Mouse (Mus musculus): ENCODE data around the gene Osbpl3. TPM values are rescaled to one million over a fixed set of nuclear protein-coding genes. Genes with fewer than 3 reads are reported as not detected.

Osbpl3 gene
- total and polyA plus RNA-seq, 2 experiments: 0.15 to 0.83 TPM

DNA sequence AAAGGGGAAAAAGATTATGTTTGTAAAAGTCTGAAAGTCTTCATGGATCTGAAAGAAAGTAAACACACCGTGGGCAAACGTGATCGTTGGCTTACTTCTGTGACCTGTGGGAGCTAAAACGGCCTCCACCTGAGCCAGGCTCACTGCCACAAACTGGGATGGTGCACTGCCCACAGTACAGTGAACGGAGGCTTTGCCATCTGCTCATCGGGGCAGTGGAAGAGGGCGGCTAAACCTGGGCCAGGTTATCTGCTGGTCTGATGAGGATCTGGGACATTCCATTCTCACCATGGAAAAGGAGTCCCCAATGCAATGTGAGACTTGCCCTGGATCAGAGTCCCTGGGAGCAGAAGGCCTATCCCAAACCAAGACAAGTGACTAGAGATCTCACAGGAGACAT is 89.7 kb downstream of the Osbpl3 start:
- H3K27ac ChIP-seq (replicated peaks; ENCODE audit: insufficient read depth, low read depth, low read length): no peak overlapping the region
- no peaks in the 10 kb centered on the region for H3K27me3 ChIP-seq (ENCODE audit: control insufficient read depth, insufficient read depth, low read length)
- no peak overlapping the region for H3K9ac ChIP-seq (ENCODE audit: low read depth, low read length)
- H3K4me3 ChIP-seq (ENCODE audit: insufficient read depth, low read depth, low read length): no peak overlapping the region
- peak; percentile 48 for DNase-seq (ENCODE audit: extremely low read depth, low read depth, low spot score)
- H3K4me1 ChIP-seq (ENCODE audit: control insufficient read depth, insufficient read depth, low read length): no peaks in the 10 kb centered on the region
- WGBS: 55% methylated on average over 7 of the region's 7 CpGs
- H3K36me3 ChIP-seq (ENCODE audit: control insufficient read depth, insufficient read depth, low read length): no peaks in the 10 kb centered on the region
- H3K79me2 ChIP-seq (ENCODE audit: control insufficient read depth, insufficient read depth, low read length): no peaks in the 10 kb centered on the region
- TF ChIP-seq POLR2A (IDR thresholded peaks at IDR 0.05; ENCODE audit: extremely low read depth, insufficient read depth, low read length) (no peak), CTCF (IDR thresholded peaks at IDR 0.05; ENCODE audit: low read depth, low read length) (no peak)

DNA sequence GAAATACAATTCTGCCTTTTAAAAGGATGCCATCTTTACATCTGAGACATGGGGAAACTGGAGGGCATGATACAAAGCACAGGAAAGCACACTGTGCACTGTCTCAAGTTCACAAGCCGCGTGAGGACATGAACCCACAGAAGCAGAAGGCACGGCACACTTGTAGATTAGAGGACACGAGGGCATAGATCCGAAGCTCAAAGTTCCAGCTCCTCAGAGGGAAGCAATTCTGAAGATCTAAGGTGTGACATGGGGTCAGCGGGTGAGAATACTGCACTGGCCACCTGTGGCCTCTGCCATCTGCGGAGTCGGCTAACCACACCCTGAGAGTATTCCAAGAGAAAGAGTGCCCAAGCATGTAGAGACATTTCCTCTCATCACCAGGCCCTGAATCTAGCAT is 91.6 kb downstream of the Osbpl3 start:
- no peaks in the 10 kb centered on the region for H3K36me3 ChIP-seq (ENCODE audit: control insufficient read depth, insufficient read depth, low read length)
- DNase-seq (ENCODE audit: extremely low read depth, low read depth, low spot score): no peak
- H3K9ac ChIP-seq (ENCODE audit: low read depth, low read length): no peak overlapping the region
- H3K4me3 ChIP-seq (ENCODE audit: insufficient read depth, low read depth, low read length): no peak overlapping the region
- TF ChIP-seq POLR2A (IDR thresholded peaks at IDR 0.05; ENCODE audit: extremely low read depth, insufficient read depth, low read length): no peak
- TF ChIP-seq CTCF (IDR thresholded peaks at IDR 0.05; ENCODE audit: low read depth, low read length): no peak
- WGBS: 89% methylated on average over 8 of the region's 8 CpGs
- no peaks in the 10 kb centered on the region for H3K27me3 ChIP-seq (ENCODE audit: control insufficient read depth, insufficient read depth, low read length)
- H3K79me2 ChIP-seq (ENCODE audit: control insufficient read depth, insufficient read depth, low read length): no peaks in the 10 kb centered on the region
- H3K27ac ChIP-seq (replicated peaks; ENCODE audit: insufficient read depth, low read depth, low read length): no peak overlapping the region
- no peaks in the 10 kb centered on the region for H3K4me1 ChIP-seq (ENCODE audit: control insufficient read depth, insufficient read depth, low read length)

DNA sequence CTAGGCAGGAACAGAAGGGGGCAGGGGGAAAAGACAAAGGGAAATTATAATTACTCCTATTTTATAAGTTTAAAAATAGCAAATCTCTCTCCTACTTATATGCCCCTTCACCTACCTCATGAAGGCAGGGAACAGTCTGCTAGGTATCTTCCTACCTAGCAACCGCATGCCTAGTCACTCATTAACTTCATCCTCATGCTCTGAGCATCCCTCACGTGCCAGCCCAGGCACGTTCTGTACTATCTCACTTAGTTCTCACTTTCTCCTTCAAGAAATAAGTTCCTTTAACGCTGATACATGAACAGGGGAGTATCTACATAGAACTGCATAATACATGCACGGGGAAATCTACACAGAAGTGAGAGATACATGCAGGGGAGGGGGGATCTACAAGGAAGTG is 92.6 kb downstream of the Osbpl3 start:
- H3K27ac ChIP-seq (replicated peaks; ENCODE audit: insufficient read depth, low read depth, low read length): no peak overlapping the region

DNA sequence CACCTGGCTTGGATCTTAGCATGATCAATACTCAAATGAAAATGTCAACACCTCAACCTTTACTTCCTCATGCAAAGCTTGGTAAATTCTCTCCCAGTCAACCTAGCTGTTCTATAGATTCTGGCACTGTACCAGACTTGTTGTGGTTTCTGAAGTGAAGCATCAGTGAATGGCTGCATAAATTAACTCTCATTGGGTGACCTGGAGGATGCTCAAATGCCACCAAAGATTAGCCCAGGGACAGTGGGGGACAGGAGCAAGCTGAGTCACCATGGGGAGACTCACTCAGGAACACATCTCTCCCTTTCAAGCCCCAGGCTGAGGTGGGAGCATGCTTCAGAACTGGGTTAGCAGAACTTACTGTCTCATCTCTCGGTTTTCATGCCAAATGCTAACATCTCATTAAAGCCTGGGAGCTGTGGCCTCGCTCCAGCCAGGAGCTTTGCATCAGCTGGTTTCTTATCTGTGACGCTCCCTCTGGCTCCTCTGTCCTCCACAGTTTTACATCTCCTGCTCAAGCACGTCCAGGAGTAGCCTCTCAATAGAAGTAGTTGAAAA is 93.2 kb downstream of the Osbpl3 start:
- Histone ChIP-seq H3K27me3 (ENCODE audit: control insufficient read depth, insufficient read depth, low read length) (no peaks in the 10 kb centered on the region), H3K9ac (ENCODE audit: low read depth, low read length) (no peak overlapping the region), H3K27ac (replicated peaks; ENCODE audit: insufficient read depth, low read depth, low read length) (no peak overlapping the region), H3K4me1 (ENCODE audit: control insufficient read depth, insufficient read depth, low read length) (no peaks in the 10 kb centered on the region), H3K4me3 (ENCODE audit: insufficient read depth, low read depth, low read length) (no peak overlapping the region), H3K79me2 (ENCODE audit: control insufficient read depth, insufficient read depth, low read length) (no peaks in the 10 kb centered on the region), H3K36me3 (ENCODE audit: control insufficient read depth, insufficient read depth, low read length) (no peaks in the 10 kb centered on the region)
- TF ChIP-seq POLR2A (IDR thresholded peaks at IDR 0.05; ENCODE audit: extremely low read depth, insufficient read depth, low read length) (no peak), CTCF (IDR thresholded peaks at IDR 0.05; ENCODE audit: low read depth, low read length) (no peak)
- 67% methylated on average over 4 of the region's 4 CpGs for WGBS
- DNase-seq (ENCODE audit: extremely low read depth, low read depth, low spot score): no peak

More for the DNA sequence above, 92.6 kb downstream of the Osbpl3 start:
- Histone ChIP-seq H3K9ac (ENCODE audit: low read depth, low read length) (no peak overlapping the region), H3K36me3 (ENCODE audit: control insufficient read depth, insufficient read depth, low read length) (no peaks in the 10 kb centered on the region), H3K4me1 (ENCODE audit: control insufficient read depth, insufficient read depth, low read length) (no peaks in the 10 kb centered on the region), H3K79me2 (ENCODE audit: control insufficient read depth, insufficient read depth, low read length) (no peaks in the 10 kb centered on the region), H3K4me3 (ENCODE audit: insufficient read depth, low read depth, low read length) (no peak overlapping the region), H3K27me3 (ENCODE audit: control insufficient read depth, insufficient read depth, low read length) (no peaks in the 10 kb centered on the region)
- peak; percentile 60 for DNase-seq (ENCODE audit: extremely low read depth, low read depth, low spot score)
- no peak for TF ChIP-seq POLR2A (IDR thresholded peaks at IDR 0.05; ENCODE audit: extremely low read depth, insufficient read depth, low read length)
- TF ChIP-seq CTCF (IDR thresholded peaks at IDR 0.05; ENCODE audit: low read depth, low read length): no peak
- 51% methylated on average over 5 of the region's 5 CpGs for WGBS

DNA sequence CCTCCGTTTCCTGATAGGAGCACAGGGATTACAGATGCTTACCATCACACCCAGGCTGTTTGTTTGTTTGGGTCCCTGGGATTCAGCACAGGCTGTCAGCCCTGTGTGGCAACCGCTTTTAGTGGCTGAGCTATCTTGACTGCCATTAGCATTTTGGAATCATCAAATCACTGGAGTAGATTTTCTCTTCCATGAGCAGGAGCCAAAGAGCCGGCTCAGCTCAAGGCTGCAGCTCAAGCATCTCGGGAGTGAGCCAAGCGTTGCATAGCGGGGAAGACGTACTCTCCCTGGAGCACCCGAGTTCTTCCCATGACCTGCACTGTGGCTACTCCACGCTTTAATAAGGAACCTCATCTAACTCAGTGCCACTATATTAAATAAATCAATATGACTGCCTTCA is 93.8 kb downstream of the Osbpl3 start:
- DNase-seq (ENCODE audit: extremely low read depth, low read depth, low spot score): no peak
- Histone ChIP-seq H3K9ac (ENCODE audit: low read depth, low read length) (no peak overlapping the region), H3K4me3 (ENCODE audit: insufficient read depth, low read depth, low read length) (no peak overlapping the region), H3K79me2 (ENCODE audit: control insufficient read depth, insufficient read depth, low read length) (no peaks in the 10 kb centered on the region), H3K36me3 (ENCODE audit: control insufficient read depth, insufficient read depth, low read length) (no peaks in the 10 kb centered on the region), H3K27me3 (ENCODE audit: control insufficient read depth, insufficient read depth, low read length) (no peaks in the 10 kb centered on the region), H3K27ac (replicated peaks; ENCODE audit: insufficient read depth, low read depth, low read length) (no peak overlapping the region), H3K4me1 (ENCODE audit: control insufficient read depth, insufficient read depth, low read length) (no peaks in the 10 kb centered on the region)
- 89% methylated on average over 9 of the region's 9 CpGs for WGBS
- no peak for TF ChIP-seq POLR2A (IDR thresholded peaks at IDR 0.05; ENCODE audit: extremely low read depth, insufficient read depth, low read length)
- TF ChIP-seq CTCF (IDR thresholded peaks at IDR 0.05; ENCODE audit: low read depth, low read length): no peak

DNA sequence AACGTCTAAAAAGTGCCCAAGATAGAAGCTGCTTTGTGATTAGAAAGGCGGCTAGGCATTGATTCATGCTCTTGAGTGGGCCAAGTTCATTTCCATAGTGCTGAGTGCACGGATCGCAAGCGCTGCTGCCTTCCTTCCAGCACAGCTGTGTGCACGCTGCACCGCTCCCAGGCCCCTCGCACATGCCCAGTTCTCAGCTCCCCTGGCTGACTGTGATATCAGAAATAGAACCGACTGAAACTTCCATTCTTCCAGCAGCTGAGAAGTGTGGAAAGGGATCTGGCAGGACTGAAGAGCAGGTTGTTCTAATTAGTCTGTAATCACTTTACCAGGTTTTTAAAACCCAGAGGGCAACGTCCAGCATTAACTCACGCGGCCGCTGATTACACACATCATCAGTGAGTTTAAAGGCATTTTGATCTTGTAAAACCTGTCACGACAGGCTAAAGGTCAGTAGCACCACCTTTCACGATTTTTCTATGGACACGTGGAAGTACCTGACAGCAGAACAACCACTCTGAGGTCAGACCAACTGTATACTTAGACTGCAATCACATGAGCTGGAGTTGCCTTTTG is 97.8 kb downstream of the Osbpl3 start:
- DNase-seq (ENCODE audit: extremely low read depth, low read depth, low spot score): peak; percentile 96
- Histone ChIP-seq H3K9ac (ENCODE audit: low read depth, low read length) (no peak overlapping the region), H3K27ac (replicated peaks; ENCODE audit: insufficient read depth, low read depth, low read length) (no peak overlapping the region), H3K4me1 (ENCODE audit: control insufficient read depth, insufficient read depth, low read length) (no peaks in the 10 kb centered on the region), H3K4me3 (ENCODE audit: insufficient read depth, low read depth, low read length) (no peak overlapping the region), H3K27me3 (ENCODE audit: control insufficient read depth, insufficient read depth, low read length) (no peaks in the 10 kb centered on the region), H3K36me3 (ENCODE audit: control insufficient read depth, insufficient read depth, low read length) (no peaks in the 10 kb centered on the region), H3K79me2 (ENCODE audit: control insufficient read depth, insufficient read depth, low read length) (no peaks in the 10 kb centered on the region)
- WGBS: 40% methylated on average over 16 of the region's 16 CpGs
- no peak for TF ChIP-seq CTCF (IDR thresholded peaks at IDR 0.05; ENCODE audit: low read depth, low read length)
- no peak for TF ChIP-seq POLR2A (IDR thresholded peaks at IDR 0.05; ENCODE audit: extremely low read depth, insufficient read depth, low read length)
